Mouse (Mus musculus): ENCODE results near the gene Gm11077.

DNA sequence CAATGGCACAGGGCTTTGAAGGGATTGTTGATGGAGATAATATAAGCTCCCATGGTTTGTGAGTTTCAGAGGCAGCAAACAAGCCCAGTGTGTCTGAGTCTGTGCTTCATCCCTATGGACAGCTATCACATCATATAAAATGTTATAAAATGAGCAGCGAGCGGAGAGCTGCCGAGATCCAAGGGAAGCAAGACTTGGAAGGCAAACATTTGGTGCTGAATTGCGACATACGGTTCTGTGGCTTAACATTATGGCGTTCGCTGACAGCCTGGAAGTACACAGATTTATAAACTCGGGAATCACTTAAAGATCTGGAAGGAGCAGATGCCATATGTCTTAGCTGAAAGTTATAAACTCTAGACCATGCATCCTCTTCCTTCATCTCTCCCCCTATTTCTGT is 47.2 kb downstream of the Gm11077 start:
- no peak for TF ChIP-seq EP300 (IDR thresholded peaks at IDR 0.05; ENCODE audit: low read depth)
- TF ChIP-seq CTCF (IDR thresholded peaks at IDR 0.05; ENCODE audit: low read depth), result no peak

Measured in liver, embryonic 14.5 days (tissue).